Mouse (Mus musculus): ENCODE results near the gene Itpripl2. TPM values are rescaled to one million over a fixed set of nuclear protein-coding genes. Genes with fewer than 3 reads are reported as not detected.

Itpripl2 gene
- 6.2 and 6.4 TPM in 2 replicates for polyA plus RNA-seq (2015; fragmentation: Nextera tagmentation; extraction: Ambion mirVana)

- peak within 1 kb of the TSS; percentile 85 for H3K4me2 ChIP-seq
- H3K9ac ChIP-seq = peak within 1 kb of the TSS; percentile 85
- H3K4me1 ChIP-seq = peaks cover 32% of the 10 kb centered on the region
- under 1% methylated on average over 51 of the region's 55 CpGs for WGBS
- no peaks in the 10 kb centered on the region for H3K9me3 ChIP-seq
- H3K36me3 ChIP-seq = peaks cover 11% of the 10 kb centered on the region; the same call in 1 of the 2 replicates
- H3K27me3 ChIP-seq (replicated peaks) = peaks cover 12% of the 10 kb centered on the region
- peak within 1 kb of the TSS; percentile 92 for H3K27ac ChIP-seq
- ATAC-seq (ENCODE audit: insufficient read depth, low FRiP score, low read depth) = peak; percentile 78
- peak within 1 kb of the TSS; percentile 75 for H3K4me3 ChIP-seq (replicated peaks)
Measured at GRCm38 (mm10) chr7:118491431-118492147, at the start of gene Itpripl2. Gene Itpripl2, minus strand, starts transcription at chr7:118491975.

- ATAC-seq (ENCODE audit: insufficient read depth, low FRiP score, low read depth) = no peak
- no peak overlapping the region for H3K4me2 ChIP-seq
- WGBS = 78% methylated on average over 4 of the region's 4 CpGs
Measured at GRCm38 (mm10) chr7:118535076-118535475, 43.3 kb upstream of the Itpripl2 start.

GRCm38 (mm10) chr7:118534326-118534725 is 42.6 kb upstream of the Itpripl2 start:
- ATAC-seq (ENCODE audit: insufficient read depth, low FRiP score, low read depth) = no peak
- WGBS = 69% methylated on average over 3 of the region's 3 CpGs
- Histone ChIP-seq H3K4me1 (no peaks in the 10 kb centered on the region), H3K9ac (no peak overlapping the region), H3K27ac (no peak overlapping the region), H3K27me3 (replicated peaks) (no peaks in the 10 kb centered on the region), H3K36me3 (no peaks in the 10 kb centered on the region), H3K4me2 (no peak overlapping the region), H3K4me3 (replicated peaks) (no peak overlapping the region), H3K9me3 (no peaks in the 10 kb centered on the region)

More at GRCm38 (mm10) chr7:118535076-118535475, 43.3 kb upstream of the Itpripl2 start:
- Histone ChIP-seq H3K27me3 (replicated peaks) (no peaks in the 10 kb centered on the region), H3K4me1 (no peaks in the 10 kb centered on the region), H3K4me3 (replicated peaks) (no peak overlapping the region), H3K9me3 (no peaks in the 10 kb centered on the region), H3K9ac (no peak overlapping the region), H3K27ac (no peak overlapping the region), H3K36me3 (no peaks in the 10 kb centered on the region)

- Histone ChIP-seq H3K4me1 (no peaks in the 10 kb centered on the region), H3K27ac (peak within 1 kb of the TSS; percentile 96), H3K4me3 (replicated peaks) (peak within 1 kb of the TSS; percentile 86), H3K4me2 (peak within 1 kb of the TSS; percentile 76), H3K27me3 (replicated peaks) (no peaks in the 10 kb centered on the region), H3K9me3 (no peaks in the 10 kb centered on the region), H3K36me3 (no peaks in the 10 kb centered on the region), H3K9ac (peak within 1 kb of the TSS; percentile 70)
- ATAC-seq (ENCODE audit: insufficient read depth, low FRiP score, low read depth) = peak; percentile 99
- under 1% methylated on average over 31 of the region's 31 CpGs for WGBS
Measured at GRCm38 (mm10) chr7:118533178-118533578, 41.4 kb upstream of the Itpripl2 start, which contains the start of gene Coq7. Gene Coq7, minus strand, starts transcription at chr7:118533356.

- ATAC-seq (ENCODE audit: insufficient read depth, low FRiP score, low read depth) = peak; percentile 94
- H3K4me2 ChIP-seq = peak overlapping the region; percentile 76
- under 1% methylated on average over 36 of the region's 36 CpGs for WGBS
Measured at GRCm38 (mm10) chr7:118532519-118533177, 40.9 kb upstream of the Itpripl2 start.

GRCm38 (mm10) chr7:118526967-118527366 is 35.2 kb upstream of the Itpripl2 start:
- 75% methylated on average over 4 of the region's 4 CpGs for WGBS
- H3K36me3 ChIP-seq = peaks cover 7% of the 10 kb centered on the region; the same call in 1 of the 2 replicates
- no peak for ATAC-seq (ENCODE audit: insufficient read depth, low FRiP score, low read depth)

More at GRCm38 (mm10) chr7:118532519-118533177, 40.9 kb upstream of the Itpripl2 start:
- Histone ChIP-seq H3K27me3 (replicated peaks) (no peaks in the 10 kb centered on the region), H3K36me3 (no peaks in the 10 kb centered on the region), H3K9ac (peak overlapping the region; percentile 70), H3K27ac (peak overlapping the region; percentile 96), H3K9me3 (no peaks in the 10 kb centered on the region), H3K4me1 (no peaks in the 10 kb centered on the region), H3K4me3 (replicated peaks) (peak overlapping the region; percentile 86)

GRCm38 (mm10) chr7:118522077-118522476 is 30.3 kb upstream of the Itpripl2 start:
- Histone ChIP-seq H3K36me3 (peaks cover 7% of the 10 kb centered on the region; the same call in 1 of the 2 replicates), H3K27me3 (replicated peaks) (no peaks in the 10 kb centered on the region), H3K9me3 (no peaks in the 10 kb centered on the region), H3K4me1 (no peaks in the 10 kb centered on the region), H3K4me2 (no peak overlapping the region), H3K4me3 (replicated peaks) (no peak overlapping the region), H3K27ac (no peak overlapping the region), H3K9ac (no peak overlapping the region)
- 78% methylated on average over 5 of the region's 5 CpGs for WGBS
- ATAC-seq (ENCODE audit: insufficient read depth, low FRiP score, low read depth) = no peak

More at GRCm38 (mm10) chr7:118526967-118527366, 35.2 kb upstream of the Itpripl2 start:
- no peaks in the 10 kb centered on the region for H3K9me3 ChIP-seq
- no peaks in the 10 kb centered on the region for H3K27me3 ChIP-seq (replicated peaks)
- H3K4me3 ChIP-seq (replicated peaks) = no peak overlapping the region
- no peak overlapping the region for H3K9ac ChIP-seq
- H3K4me2 ChIP-seq = no peak overlapping the region
- H3K27ac ChIP-seq = no peak overlapping the region
- no peaks in the 10 kb centered on the region for H3K4me1 ChIP-seq

- 73% methylated on average over 8 of the region's 8 CpGs for WGBS
- Histone ChIP-seq H3K4me2 (no peak overlapping the region), H3K9me3 (no peaks in the 10 kb centered on the region), H3K9ac (no peak overlapping the region), H3K27me3 (replicated peaks) (no peaks in the 10 kb centered on the region), H3K4me1 (no peaks in the 10 kb centered on the region), H3K36me3 (no peaks in the 10 kb centered on the region), H3K4me3 (replicated peaks) (no peak overlapping the region), H3K27ac (no peak overlapping the region)
- no peak for ATAC-seq (ENCODE audit: insufficient read depth, low FRiP score, low read depth)
Measured at GRCm38 (mm10) chr7:118519661-118520060, 27.9 kb upstream of the Itpripl2 start.

GRCm38 (mm10) chr7:118518687-118519086 is 26.9 kb upstream of the Itpripl2 start:
- H3K27me3 ChIP-seq (replicated peaks) = no peaks in the 10 kb centered on the region
- peak; percentile 65; the same call in 1 of the 2 replicates for ATAC-seq (ENCODE audit: insufficient read depth, low FRiP score, low read depth)
- H3K9me3 ChIP-seq = no peaks in the 10 kb centered on the region
- WGBS = 2% methylated on average over 18 of the region's 18 CpGs
- H3K9ac ChIP-seq = no peak overlapping the region
- no peak overlapping the region for H3K4me3 ChIP-seq (replicated peaks)
- H3K36me3 ChIP-seq = no peaks in the 10 kb centered on the region
- no peak overlapping the region for H3K4me2 ChIP-seq
- H3K4me1 ChIP-seq = no peaks in the 10 kb centered on the region
- no peak overlapping the region for H3K27ac ChIP-seq

GRCm38 (mm10) chr7:118517819-118518218 is 26.0 kb upstream of the Itpripl2 start:
- Histone ChIP-seq H3K9ac (no peak overlapping the region), H3K27me3 (replicated peaks) (no peaks in the 10 kb centered on the region), H3K36me3 (no peaks in the 10 kb centered on the region), H3K4me3 (replicated peaks) (no peak overlapping the region), H3K9me3 (no peaks in the 10 kb centered on the region), H3K4me2 (no peak overlapping the region), H3K4me1 (no peaks in the 10 kb centered on the region), H3K27ac (no peak overlapping the region)
- ATAC-seq (ENCODE audit: insufficient read depth, low FRiP score, low read depth) = 0 out of 2 replicates have a peak, but pooled peaks have one; percentile 15
- WGBS = 56% methylated on average over 2 of the region's 2 CpGs

- no peaks in the 10 kb centered on the region for H3K27me3 ChIP-seq (replicated peaks)
- no peaks in the 10 kb centered on the region for H3K9me3 ChIP-seq
- H3K4me1 ChIP-seq = no peaks in the 10 kb centered on the region
- 72% methylated on average over 7 of the region's 7 CpGs for WGBS
- ATAC-seq (ENCODE audit: insufficient read depth, low FRiP score, low read depth) = no peak
- H3K4me2 ChIP-seq = no peak overlapping the region
- no peak overlapping the region for H3K9ac ChIP-seq
- no peaks in the 10 kb centered on the region for H3K36me3 ChIP-seq
- H3K27ac ChIP-seq = no peak overlapping the region
- H3K4me3 ChIP-seq (replicated peaks) = no peak overlapping the region
Measured at GRCm38 (mm10) chr7:118508556-118508955, 16.8 kb upstream of the Itpripl2 start.

GRCm38 (mm10) chr7:118503844-118504243 is 12.1 kb upstream of the Itpripl2 start:
- Histone ChIP-seq H3K4me3 (replicated peaks) (no peak overlapping the region), H3K4me1 (no peaks in the 10 kb centered on the region), H3K36me3 (no peaks in the 10 kb centered on the region), H3K4me2 (no peak overlapping the region), H3K9me3 (no peaks in the 10 kb centered on the region), H3K27ac (no peak overlapping the region), H3K27me3 (replicated peaks) (no peaks in the 10 kb centered on the region), H3K9ac (no peak overlapping the region)
- no peak for ATAC-seq (ENCODE audit: insufficient read depth, low FRiP score, low read depth)
- WGBS = 51% methylated on average over 4 of the region's 4 CpGs

All from stomach, embryonic 15.5 days (tissue).